ENCODE assay signal across 8 mouse cellular contexts in genomic region chr16:33966538-33967282, GRCm38 (mm10). TPM values are rescaled to one million over a fixed set of nuclear protein-coding genes. Genes with fewer than 3 reads are reported as not detected.
DNase-seq lines count a peak whose midpoint lies in the region; ATAC-seq lines count a peak whose summit lies in the region.

Umps (minus strand) TSS chr16:33967038.

- H3K27me3 ChIP-seq in erythroblast, embryonic 14.5 days (ENCODE audit: control insufficient read depth), result no peaks in the 10 kb centered on the region
- H3K27me3 ChIP-seq in heart, embryonic 13.5 days (replicated peaks), result no peaks in the 10 kb centered on the region
- no peaks in the 10 kb centered on the region for H3K27me3 ChIP-seq in liver, embryonic 12.5 days (replicated peaks)
- no peaks in the 10 kb centered on the region for H3K27me3 ChIP-seq in splenic B cell, adult 2 months (ENCODE audit: control insufficient read depth, insufficient read depth, low read length, poor library complexity, severe bottlenecking)

- peak within 1 kb of the TSS; percentile 84 for H3K4me2 ChIP-seq in heart, embryonic 13.5 days
- H3K4me2 ChIP-seq in liver, embryonic 12.5 days, result peak within 1 kb of the TSS; percentile 78

- H3K36me3 ChIP-seq in erythroblast, embryonic 14.5 days (ENCODE audit: control insufficient read depth), result peaks cover 25% of the 10 kb centered on the region
- peaks cover 20% of the 10 kb centered on the region for H3K36me3 ChIP-seq in heart, embryonic 13.5 days
- peaks cover 22% of the 10 kb centered on the region for H3K36me3 ChIP-seq in liver, embryonic 12.5 days
- peaks cover 2% of the 10 kb centered on the region; the same call in 1 of the 2 replicates for H3K36me3 ChIP-seq in splenic B cell, adult 2 months (ENCODE audit: control insufficient read depth, insufficient read depth, low read length, poor library complexity, severe bottlenecking)

- peaks cover 32% of the 10 kb centered on the region for H3K4me1 ChIP-seq in erythroblast, embryonic 14.5 days (ENCODE audit: control insufficient read depth)
- H3K4me1 ChIP-seq in heart, embryonic 13.5 days, result peaks cover 21% of the 10 kb centered on the region
- H3K4me1 ChIP-seq in liver, embryonic 12.5 days, result peaks cover 31% of the 10 kb centered on the region

- peak within 1 kb of the TSS; percentile 94 for H3K9ac ChIP-seq in heart, embryonic 13.5 days
- H3K9ac ChIP-seq in liver, embryonic 12.5 days, result peak within 1 kb of the TSS; percentile 84

- peak within 1 kb of the TSS; percentile 95 for H3K4me3 ChIP-seq in erythroblast, embryonic 14.5 days (replicated peaks)
- peak within 1 kb of the TSS; percentile 83 for H3K4me3 ChIP-seq in heart, embryonic 13.5 days
- H3K4me3 ChIP-seq in liver, embryonic 12.5 days, result peak within 1 kb of the TSS; percentile 87

- WGBS in heart, embryonic 13.5 days, result under 1% methylated on average over 44 of the region's 44 CpGs
- 1% methylated on average over 44 of the region's 44 CpGs for WGBS in liver, embryonic 12.5 days (ENCODE audit: insufficient replicate concordance)

- DNase-seq in CD4-positive, CD25-positive, alpha-beta regulatory T cell, adult 2 months (ENCODE audit: low read depth, low spot score), result peak; percentile 88
- DNase-seq in brain, embryonic 18.5 days (ENCODE audit: low read depth, low spot score), result peak; percentile 64
- DNase-seq in kidney, postnatal 10 days, result peak; percentile 91
- DNase-seq in naive thymus-derived CD4-positive, alpha-beta T cell, adult 2 months (ENCODE audit: low read depth), result peak; percentile 87
- DNase-seq in splenic B cell, adult 2 months (ENCODE audit: low read depth, low spot score), result peak; percentile 83

- peak within 1 kb of the TSS; percentile 69 for H3K27ac ChIP-seq in heart, embryonic 13.5 days (replicated peaks)
- H3K27ac ChIP-seq in liver, embryonic 12.5 days, result peak within 1 kb of the TSS; percentile 76

- no peaks in the 10 kb centered on the region for H3K9me3 ChIP-seq in erythroblast, embryonic 14.5 days (ENCODE audit: control insufficient read depth, low read length)
- no peaks in the 10 kb centered on the region for H3K9me3 ChIP-seq in heart, embryonic 13.5 days
- H3K9me3 ChIP-seq in liver, embryonic 12.5 days (replicated peaks), result no peaks in the 10 kb centered on the region

- ATAC-seq in heart, embryonic 13.5 days (ENCODE audit: extremely low read depth, insufficient number of reproducible peaks, low FRiP score, low TSS enrichment), result peak; percentile 80; the same call in 1 of the 2 replicates
- ATAC-seq in liver, embryonic 12.5 days, result peak; percentile 88

RNA-seq across cellular contexts. Expression of gene Umps, which starts in this region (rescaled TPM):
- polyA plus RNA-seq in erythroblast, embryonic 14.5 days (2012), result 0.77 and 1.1 TPM in 2 replicates
- polyA plus RNA-seq in heart, embryonic 13.5 days (2015; fragmentation: Nextera tagmentation; extraction: Ambion mirVana), result 32.9 and 33.4 TPM in 2 replicates
- polyA plus RNA-seq in liver, embryonic 12.5 days (2016; fragmentation: Nextera tagmentation; extraction: Ambion mirVana), result 66.6 and 68.0 TPM in 2 replicates

Comparison
In these comparisons a context has a peak if more than half of its experiments do, and no peak if none do; other contexts are left out.
1. Peak in every context shown above with its lines: DNase-seq, ATAC-seq, H3K4me3 ChIP-seq and H3K27ac ChIP-seq.
2. RNA of gene Umps (polyA plus RNA-seq): 66.6 to 68.0 TPM in liver, embryonic 12.5 days and 32.9 to 33.4 TPM in heart, embryonic 13.5 days; 0.77 to 1.1 TPM in erythroblast, embryonic 14.5 days; every median in the first group is over 10 times any median in the second.